Mouse (Mus musculus): ENCODE results near the gene Naa16. TPM values are rescaled to one million over a fixed set of nuclear protein-coding genes. Genes with fewer than 3 reads are reported as not detected.

Naa16 gene
- total RNA-seq, 1 experiment from 2014 or later = 51.9 TPM

- no peak for ATAC-seq (ENCODE audit: extremely low read depth, insufficient number of reproducible peaks, low FRiP score, poor library complexity, severe bottlenecking)
Observed at GRCm38 (mm10) chr14:79335613-79336012, 55.0 kb downstream of the Naa16 start.

GRCm38 (mm10) chr14:79331936-79332335 is 58.6 kb downstream of the Naa16 start:
- ATAC-seq (ENCODE audit: extremely low read depth, insufficient number of reproducible peaks, low FRiP score, poor library complexity, severe bottlenecking) = no peak

GRCm38 (mm10) chr14:79330944-79331561 is 59.5 kb downstream of the Naa16 start:
- ATAC-seq (ENCODE audit: extremely low read depth, insufficient number of reproducible peaks, low FRiP score, poor library complexity, severe bottlenecking) = peak; percentile 49; the same call in 1 of the 2 replicates

GRCm38 (mm10) chr14:79327033-79327432 is 63.5 kb downstream of the Naa16 start:
- ATAC-seq (ENCODE audit: extremely low read depth, insufficient number of reproducible peaks, low FRiP score, poor library complexity, severe bottlenecking) = peak; percentile 60; the same call in 1 of the 2 replicates

- ATAC-seq (ENCODE audit: extremely low read depth, insufficient number of reproducible peaks, low FRiP score, poor library complexity, severe bottlenecking) = no peak
Observed at GRCm38 (mm10) chr14:79324112-79324840, 66.3 kb downstream of the Naa16 start.

- no peak for ATAC-seq (ENCODE audit: extremely low read depth, insufficient number of reproducible peaks, low FRiP score, poor library complexity, severe bottlenecking)
Observed at GRCm38 (mm10) chr14:79321881-79322280, 68.7 kb downstream of the Naa16 start.

- no peak for ATAC-seq (ENCODE audit: extremely low read depth, insufficient number of reproducible peaks, low FRiP score, poor library complexity, severe bottlenecking)
Observed at GRCm38 (mm10) chr14:79321152-79321551, 69.4 kb downstream of the Naa16 start.

GRCm38 (mm10) chr14:79317602-79318001 is 73.0 kb downstream of the Naa16 start:
- no peak for ATAC-seq (ENCODE audit: extremely low read depth, insufficient number of reproducible peaks, low FRiP score, poor library complexity, severe bottlenecking)

- no peak for ATAC-seq (ENCODE audit: extremely low read depth, insufficient number of reproducible peaks, low FRiP score, poor library complexity, severe bottlenecking)
Observed at GRCm38 (mm10) chr14:79315877-79316276, 74.7 kb downstream of the Naa16 start.

- no peak for ATAC-seq (ENCODE audit: extremely low read depth, insufficient number of reproducible peaks, low FRiP score, poor library complexity, severe bottlenecking)
Observed at GRCm38 (mm10) chr14:79314245-79315010, 76.2 kb downstream of the Naa16 start.

- ATAC-seq (ENCODE audit: extremely low read depth, insufficient number of reproducible peaks, low FRiP score, poor library complexity, severe bottlenecking) = no peak
Observed at GRCm38 (mm10) chr14:79313439-79314175, 77.0 kb downstream of the Naa16 start.

- no peak for ATAC-seq (ENCODE audit: extremely low read depth, insufficient number of reproducible peaks, low FRiP score, poor library complexity, severe bottlenecking)
Observed at GRCm38 (mm10) chr14:79312719-79313118, 77.9 kb downstream of the Naa16 start.

GRCm38 (mm10) chr14:79311918-79312454 is 78.6 kb downstream of the Naa16 start:
- ATAC-seq (ENCODE audit: extremely low read depth, insufficient number of reproducible peaks, low FRiP score, poor library complexity, severe bottlenecking) = no peak

- no peak for ATAC-seq (ENCODE audit: extremely low read depth, insufficient number of reproducible peaks, low FRiP score, poor library complexity, severe bottlenecking)
Observed at GRCm38 (mm10) chr14:79309115-79309514, 81.5 kb downstream of the Naa16 start.

- ATAC-seq (ENCODE audit: extremely low read depth, insufficient number of reproducible peaks, low FRiP score, poor library complexity, severe bottlenecking) = no peak
Observed at GRCm38 (mm10) chr14:79308364-79308763, 82.2 kb downstream of the Naa16 start.

GRCm38 (mm10) chr14:79307908-79308307 is 82.7 kb downstream of the Naa16 start:
- no peak for ATAC-seq (ENCODE audit: extremely low read depth, insufficient number of reproducible peaks, low FRiP score, poor library complexity, severe bottlenecking)

- no peak for ATAC-seq (ENCODE audit: extremely low read depth, insufficient number of reproducible peaks, low FRiP score, poor library complexity, severe bottlenecking)
Observed at GRCm38 (mm10) chr14:79307138-79307537, 83.4 kb downstream of the Naa16 start.

- ATAC-seq (ENCODE audit: extremely low read depth, insufficient number of reproducible peaks, low FRiP score, poor library complexity, severe bottlenecking) = no peak
Observed at GRCm38 (mm10) chr14:79304873-79305464, 85.6 kb downstream of the Naa16 start.

- no peak for ATAC-seq (ENCODE audit: extremely low read depth, insufficient number of reproducible peaks, low FRiP score, poor library complexity, severe bottlenecking)
Observed at GRCm38 (mm10) chr14:79303150-79303549, 87.4 kb downstream of the Naa16 start.

Measured in neutrophil, adult 5-6 weeks (primary cell).